Mouse (Mus musculus) testis, adult 2 months (tissue): ENCODE data around the gene Zfp64.

ENCODE experiments used
- CTCF ChIP-seq: fragments of 200-500 bp; IDR thresholded peaks from 2 replicates; pipeline ENCODE4 v1.5.1; 2012; ENCODE audit warnings: low read depth, mild to moderate bottlenecking, inconsistent platforms, low read length, moderate library complexity; ENCODE audit not compliant: control insufficient read depth, insufficient read depth, insufficient replicate concordance
- POLR2A ChIP-seq: fragments of 200-500 bp; IDR thresholded peaks from 2 replicates; pipeline ENCODE4 v1.6.1; 2012; ENCODE audit warnings: low read depth, mild to moderate bottlenecking, inconsistent platforms, low read length, moderate library complexity; ENCODE audit not compliant: control insufficient read depth

DNA sequence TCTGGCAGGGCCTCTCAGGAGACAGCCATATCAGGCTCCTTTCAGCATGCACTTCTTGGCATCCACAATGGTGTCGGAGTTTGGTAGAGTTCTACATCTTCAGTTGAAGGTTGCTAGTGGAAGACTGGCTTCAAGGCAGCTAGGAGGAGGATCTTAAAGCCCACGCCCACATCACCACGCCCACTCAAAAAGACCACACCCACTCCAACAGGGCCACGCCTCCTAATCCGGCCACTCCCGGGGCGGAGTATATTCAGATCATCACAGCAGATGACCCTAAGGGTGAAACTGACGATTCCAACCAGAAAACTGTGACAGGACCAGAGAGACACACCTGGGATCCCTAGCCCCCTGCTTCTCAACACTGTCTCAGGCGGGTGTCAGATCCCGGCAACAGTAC is 89.0 kb downstream of the Zfp64 start:
- no peak for TF ChIP-seq CTCF
- no peak for TF ChIP-seq POLR2A
